Mouse (Mus musculus) left cerebral cortex, postnatal 25 days (tissue): ENCODE measurements around the gene Amh. TPM values are rescaled to one million over a fixed set of nuclear protein-coding genes. Genes with fewer than 3 reads are reported as not detected.
A peak's percentile ranks its signal among the peaks of the same experiment; 100 is the strongest.

Experiments used
- DNase-seq, 2 experiments: peaks; one replicate each; pipeline ENCODE4 v3.0.0; 2022; ENCODE audit warnings: low spot score in 2 of 2, mixed read lengths in 1 of 2
- intact Hi-C: fragments of 180-260 bp; cut with DNase I; formaldehyde crosslinking; loops from one replicate; pipeline ENCODE4 v1.15.1; 2025
- microRNA-seq, 2 experiments: library from miRNA; unstranded; fragments of <30 nt; microRNA quantifications; one replicate each; pipeline ENCODE4 v1.2.0; 2022
- total RNA-seq, 2 experiments: library from RNA; stranded (reverse); gene quantifications; 2 replicates each; pipeline ENCODE4 v1.2.3; 2021

Amh gene
- total RNA-seq, 2 experiments from 2014 or later: 1.6 to 2.7 TPM

GRCm38 (mm10) chr10:80843087-80843930 lies 38.3 kb downstream of the Amh start:
- intact Hi-C loops: no loop called here
- DNase-seq: no peak

DNA sequence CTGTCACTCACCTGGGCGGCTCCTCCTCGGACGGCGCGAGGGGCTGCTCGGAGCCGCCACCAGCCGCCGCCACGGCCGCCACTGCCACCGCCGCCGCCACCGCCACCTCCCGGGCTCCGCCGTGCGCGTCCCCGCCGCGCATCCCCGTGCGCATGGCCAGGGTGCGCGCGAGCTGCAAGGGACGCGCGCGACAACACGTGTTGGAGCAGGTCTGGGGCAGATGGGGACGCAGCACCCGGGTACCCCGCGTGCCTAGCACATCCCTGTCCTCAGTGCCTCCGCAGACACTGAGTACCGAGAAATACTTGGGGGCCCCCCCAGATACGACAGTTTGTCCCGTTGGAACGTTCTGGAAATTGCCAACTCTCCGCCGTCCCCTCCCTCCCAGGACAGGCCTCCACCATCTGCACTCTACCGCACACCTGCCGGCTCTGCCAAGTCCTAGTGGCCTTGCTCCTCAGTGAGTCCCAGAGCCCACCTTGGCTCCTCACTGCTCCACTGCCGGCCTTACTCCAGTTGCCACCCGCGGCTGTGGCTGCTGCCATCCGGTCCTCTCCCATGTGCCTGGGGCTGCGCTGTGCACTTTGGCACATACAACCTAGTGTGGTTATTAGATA lies 39.0 kb downstream of the Amh start, which contains the start of gene Lingo3:
TSS of gene Lingo3 (minus strand) at position 109 of the 617 bp plus-strand sequence.
- DNase-seq: peak; percentile 60 to 65

GRCm38 (mm10) chr10:80845055-80845693 lies 40.1 kb downstream of the Amh start:
- no peak for DNase-seq

More for the DNA sequence above, 39.0 kb downstream of the Amh start, which contains the start of gene Lingo3:
- intact Hi-C loops: no loop called here

GRCm38 (mm10) chr10:80845732-80846131 lies 40.7 kb downstream of the Amh start:
- peak in 1 of 2 experiments; percentile 86 for DNase-seq
- intact Hi-C loops: no loop called here

More at GRCm38 (mm10) chr10:80845055-80845693, 40.1 kb downstream of the Amh start:
- intact Hi-C loops: no loop called here

- intact Hi-C loops: no loop called here
- peak in 1 of 2 experiments; percentile 36 for DNase-seq
Observed at GRCm38 (mm10) chr10:80848571-80848970, 43.5 kb downstream of the Amh start.

GRCm38 (mm10) chr10:80854913-80855748 lies 50.1 kb downstream of the Amh start, which contains the start of the genes Lsm7 and Sppl2b:
Gene Lsm7 (minus strand): TSS chr10:80855209.
Gene Sppl2b (plus strand): TSS chr10:80855275.
- peak; percentile 97 for DNase-seq
- intact Hi-C loops: loop anchor here (1.0 kb wide), 1 partner anchor 29 kb away; the partner anchor contains the start of gene Oaz1

- intact Hi-C loops: loop anchor here (1.0 to 2.0 kb wide), 2 partner anchors 19 to 29 kb away; partner anchors contain the start of gene Oaz1
Observed at GRCm38 (mm10) chr10:80855749-80856073, 50.7 kb downstream of the Amh start.

DNA sequence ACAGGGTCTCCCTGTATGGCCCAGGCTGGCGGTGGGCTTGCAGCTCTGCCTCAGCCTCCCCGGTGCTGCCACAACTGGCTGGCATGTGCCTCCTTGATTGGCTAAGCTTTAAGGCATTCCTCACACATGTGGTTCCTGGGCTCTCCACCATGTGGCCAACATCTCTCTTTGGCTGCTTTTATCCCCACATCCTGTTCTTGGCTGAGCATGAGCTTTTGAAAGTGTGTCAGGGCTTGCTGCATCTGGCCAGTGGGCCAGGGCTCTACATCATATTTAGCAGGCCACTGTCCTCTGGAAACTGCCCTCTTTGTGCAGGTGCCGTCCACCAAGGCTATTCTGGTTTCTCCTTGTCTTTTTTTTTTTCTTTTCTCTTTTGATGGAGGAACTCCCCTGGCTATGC lies 51.2 kb downstream of the Amh start:
- intact Hi-C loops: loop anchor here (2.0 kb wide), 1 partner anchor 19 kb away; no protein-coding TSS in a partner anchor

More at GRCm38 (mm10) chr10:80855749-80856073, 50.7 kb downstream of the Amh start:
- no peak for DNase-seq

DNA sequence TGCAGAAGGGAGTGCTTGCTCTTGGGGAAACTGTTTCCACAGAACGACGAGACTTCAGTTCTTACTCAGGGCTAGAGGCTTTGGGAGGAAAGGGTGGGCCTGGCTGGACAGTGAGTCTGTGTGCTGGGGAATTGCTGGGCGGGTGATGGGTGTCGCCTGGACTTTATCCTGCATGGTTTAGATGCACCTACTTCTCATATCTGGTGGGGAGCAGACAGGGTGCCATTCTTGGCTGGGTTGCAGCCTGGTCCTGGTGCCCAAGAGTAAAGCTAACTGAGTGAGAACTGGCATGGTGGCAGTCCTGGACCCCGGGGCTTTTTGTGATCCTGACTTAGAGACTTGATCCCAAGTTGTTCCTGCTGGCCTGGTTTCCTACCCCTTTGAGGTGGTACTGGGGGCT lies 51.9 kb downstream of the Amh start:
- DNase-seq: no peak
- intact Hi-C loops: loop anchor here (2.0 kb wide), 1 partner anchor 18 kb away; no protein-coding TSS in a partner anchor

More for the DNA sequence above, 51.2 kb downstream of the Amh start:
- DNase-seq: peak in 1 of 2 experiments; percentile 67

Small RNAs within 50 kb of the gene (microRNA-seq; reads per million reads assigned to microRNA genes)
- 6.7 to 9.1 reads per million in 2 experiments for gene Mir1982

Other genes starting within 250 kb of the Amh start
- 10 to 100 TPM; 44.8 to 45.7 TPM for gene Rexo1, start 243.7 kb upstream of the Amh start, total RNA-seq
- 10 to 100 TPM; 51.8 to 55.3 TPM for gene Klf16, start 227.9 kb upstream of the Amh start, total RNA-seq
- gene Abhd17a, start 214.9 kb upstream of the Amh start, total RNA-seq: 100 to 1,000 TPM; 206 to 216 TPM
- 10 to 100 TPM; 40.8 to 42.2 TPM for gene Scamp4, start 202.4 kb upstream of the Amh start, total RNA-seq
- 1 to 10 TPM; 3.6 to 4.5 TPM for gene Adat3, start 202.4 kb upstream of the Amh start, total RNA-seq
- 1 to 10 TPM; 2.8 to 2.9 TPM for gene Gm49322, start 199.2 kb upstream of the Amh start, total RNA-seq
- 100 to 1,000 TPM; 222 to 247 TPM for gene Csnk1g2, start 182.4 kb upstream of the Amh start, total RNA-seq
- 10 to 100 TPM; 91.7 to 92.7 TPM for gene Btbd2, start 148.2 kb upstream of the Amh start, total RNA-seq
- gene Mknk2, start 127.1 kb upstream of the Amh start, total RNA-seq: 10 to 100 TPM; 35.3 to 44.0 TPM
- gene Mob3a, start 103.3 kb upstream of the Amh start, total RNA-seq: 10 to 100 TPM; 13.4 to 15.8 TPM
- gene Izumo4, start 103.1 kb upstream of the Amh start, total RNA-seq: 10 to 100 TPM; 35.9 to 42.5 TPM
- 100 to 1,000 TPM; 142 to 145 TPM for gene Ap3d1, start 63.0 kb upstream of the Amh start, total RNA-seq
- gene Dot1l, start 50.0 kb upstream of the Amh start, total RNA-seq: 10 to 100 TPM; 46.5 to 56.0 TPM
- 10 to 100 TPM; 43.9 to 50.3 TPM for gene Sf3a2, start 7.0 kb upstream of the Amh start, total RNA-seq
- 10 to 100 TPM; 57.5 to 62.4 TPM for gene Plekhj1, start 6.6 kb upstream of the Amh start, total RNA-seq
- 1 to 10 TPM; 4.0 to 4.5 TPM for gene Jsrp1, start 8.3 kb downstream of the Amh start, total RNA-seq
- gene Oaz1, start 21.4 kb downstream of the Amh start, total RNA-seq: 100 to 1,000 TPM; 500 to 527 TPM
- gene Lingo3, start 38.8 kb downstream of the Amh start, total RNA-seq: 10 to 100 TPM; 35.6 to 48.0 TPM
- gene Lsm7, start 50.0 kb downstream of the Amh start, total RNA-seq: 10 to 100 TPM; 35.9 to 47.8 TPM
- 10 to 100 TPM; 58.6 to 66.2 TPM for gene Sppl2b, start 50.0 kb downstream of the Amh start, total RNA-seq
- under 1 TPM in 1 of 2 experiments, not detected in 1; 0.32 TPM for gene Tmprss9, start 66.6 kb downstream of the Amh start, total RNA-seq
- gene Timm13, start 95.7 kb downstream of the Amh start, total RNA-seq: 100 to 1,000 TPM; 139 TPM
- gene Lmnb2, start 113.0 kb downstream of the Amh start, total RNA-seq: 10 to 100 TPM; 15.1 to 18.9 TPM
- gene Gadd45b, start 124.8 kb downstream of the Amh start, total RNA-seq: 10 to 100 TPM; 16.4 to 19.0 TPM
- gene Gng7, start 209.7 kb downstream of the Amh start, total RNA-seq: 100 to 1,000 TPM in 1 of 2 experiments, 10 to 100 TPM in 1; 83.8 to 196 TPM
- 100 to 1,000 TPM; 108 to 110 TPM for gene Diras1, start 220.4 kb downstream of the Amh start, total RNA-seq
- 10 to 100 TPM; 67.2 to 69.3 TPM for gene Slc39a3, start 232.2 kb downstream of the Amh start, total RNA-seq